Mouse (Mus musculus) left cerebral cortex, postnatal 25 days (tissue): ENCODE measurements around the gene Cldn14. TPM values are rescaled to one million over a fixed set of nuclear protein-coding genes. Genes with fewer than 3 reads are reported as not detected.
A peak's percentile ranks its signal among the peaks of the same experiment; 100 is the strongest.

Experiments used
- DNase-seq, 2 experiments: peaks; one replicate each; pipeline ENCODE4 v3.0.0; 2022; ENCODE audit warnings: low spot score in 2 of 2, mixed read lengths in 1 of 2
- intact Hi-C: fragments of 180-260 bp; cut with DNase I; formaldehyde crosslinking; loops from one replicate; pipeline ENCODE4 v1.15.1; 2025
- total RNA-seq, 2 experiments: library from RNA; stranded (reverse); gene quantifications; 2 replicates each; pipeline ENCODE4 v1.2.3; 2021

The Cldn14 gene
- total RNA-seq, 2 experiments from 2014 or later, result 1.1 to 2.0 TPM

DNA sequence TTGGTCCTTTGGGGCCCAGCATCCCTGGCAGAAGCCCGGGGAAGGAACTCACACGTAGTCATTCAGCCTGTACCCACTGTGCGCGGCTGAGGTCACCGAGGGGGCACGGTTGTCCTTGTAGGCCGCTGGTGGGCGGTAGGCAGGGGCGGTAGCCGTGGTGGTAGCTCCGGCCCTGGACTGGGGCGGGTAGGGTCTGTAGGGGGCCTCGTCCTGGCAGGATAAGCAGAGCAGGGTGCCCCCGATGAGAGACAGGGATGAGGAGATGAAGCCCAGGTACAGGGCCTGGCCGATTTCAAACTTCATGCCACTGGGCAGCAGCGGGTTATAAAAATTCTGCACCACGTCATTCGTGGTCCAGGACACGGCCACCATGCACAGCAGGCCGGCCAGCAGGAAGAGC, 89.4 kb downstream of the Cldn14 start:
- intact Hi-C loops, result loop anchor here (5.0 to 10.0 kb wide), 2 partner anchors 338 to 416 kb away; no protein-coding TSS in a partner anchor
- no peak for DNase-seq

DNA sequence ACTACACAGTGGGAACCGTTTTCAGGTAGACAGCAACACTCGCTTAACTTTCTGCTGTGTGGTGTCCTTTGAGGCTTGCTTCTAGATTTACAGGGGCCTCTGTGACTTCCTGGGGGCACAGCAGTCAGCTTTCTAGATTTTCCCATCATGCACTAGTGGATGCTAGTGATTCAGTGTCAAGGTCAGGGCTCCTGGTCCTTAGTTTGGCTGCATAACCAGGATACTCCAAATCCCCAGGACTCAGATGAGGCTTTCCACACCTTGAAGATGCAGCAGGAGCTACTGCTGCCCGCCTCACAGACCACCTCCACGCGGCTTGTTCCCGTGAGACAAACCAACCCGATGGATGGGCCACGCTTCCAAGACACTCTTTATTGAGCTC, 90.0 kb downstream of the Cldn14 start:
- DNase-seq, result no peak
- intact Hi-C loops, result loop anchor here (5.0 to 10.0 kb wide), 2 partner anchors 339 to 416 kb away; no protein-coding TSS in a partner anchor

DNA sequence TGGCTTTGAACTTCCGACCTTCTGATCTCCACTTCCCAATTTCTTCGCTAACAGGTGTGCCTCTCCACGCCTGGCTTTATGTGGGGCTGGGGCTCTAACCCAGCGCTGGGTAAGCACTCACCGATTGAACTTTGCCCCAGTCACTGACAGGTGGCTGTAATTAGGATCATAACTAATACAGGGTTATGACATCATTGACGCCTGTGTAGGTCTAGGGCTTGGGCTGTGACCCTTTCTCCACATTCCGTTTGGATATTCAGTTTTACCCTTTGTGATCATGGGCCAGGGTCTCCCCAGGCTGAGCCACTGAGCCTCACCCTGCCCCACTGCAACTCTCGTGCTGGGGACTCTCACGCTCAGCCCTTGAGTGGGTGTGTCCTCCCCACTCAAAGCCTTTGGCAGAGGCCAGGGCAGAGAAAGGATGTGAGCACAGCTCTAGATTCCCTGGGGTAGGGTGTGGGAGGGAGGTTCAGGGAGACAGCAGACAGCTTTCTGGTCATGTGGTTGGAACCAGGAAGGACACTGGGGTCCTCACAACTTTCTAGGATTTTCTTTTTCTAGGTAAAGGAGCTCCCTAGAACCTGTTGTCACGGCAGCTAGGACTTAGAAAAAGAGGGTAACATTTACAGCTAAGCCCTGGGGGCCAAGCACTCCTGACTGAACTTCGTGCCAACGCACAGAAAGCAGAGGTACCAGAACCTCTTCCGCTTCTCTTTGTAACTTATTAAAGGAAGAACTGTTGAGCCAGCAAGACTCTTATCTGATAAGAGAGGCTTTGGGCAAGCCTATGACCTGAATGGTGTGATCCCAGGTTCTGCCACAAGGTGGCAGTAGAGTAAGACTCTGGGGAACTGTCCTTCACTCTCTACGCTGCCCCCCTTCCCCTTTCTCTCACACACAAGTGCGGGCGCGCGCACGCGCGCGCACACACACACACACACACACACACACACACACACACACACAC, 90.6 kb downstream of the Cldn14 start:
- intact Hi-C loops, result loop anchor here (5.0 to 10.0 kb wide), 2 partner anchors 339 to 417 kb away; no protein-coding TSS in a partner anchor
- DNase-seq, result peak; percentile 81 to 87

DNA sequence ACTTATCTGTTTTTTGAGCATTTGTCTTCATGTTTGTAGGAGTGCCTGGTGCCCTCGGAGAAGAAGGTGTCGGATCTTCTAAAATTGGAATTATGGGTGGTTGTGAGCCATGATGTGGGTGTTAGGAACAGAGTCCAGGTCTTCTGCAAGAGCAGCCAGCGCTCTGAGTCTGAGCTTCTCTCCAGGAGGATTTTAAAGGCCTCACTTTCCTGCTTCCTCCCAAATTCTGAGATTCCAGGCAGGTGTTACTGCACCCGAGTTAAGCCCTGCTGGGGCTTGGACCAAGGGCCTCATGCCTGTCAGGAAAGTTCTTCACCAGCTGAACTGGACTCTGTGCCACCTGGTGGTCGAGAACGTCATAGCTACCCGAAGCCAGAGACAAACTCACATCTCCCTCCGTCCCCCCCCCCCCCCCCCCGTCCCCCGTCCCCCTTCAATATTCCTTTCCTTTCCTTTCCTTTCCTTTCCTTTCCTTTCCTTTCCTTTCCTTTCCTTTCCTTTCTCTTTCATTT, 93.2 kb downstream of the Cldn14 start:
- intact Hi-C loops, result loop anchor here (5.0 to 10.0 kb wide), 2 partner anchors 342 to 419 kb away; no protein-coding TSS in a partner anchor
- peak; percentile 29 to 33 for DNase-seq

DNA sequence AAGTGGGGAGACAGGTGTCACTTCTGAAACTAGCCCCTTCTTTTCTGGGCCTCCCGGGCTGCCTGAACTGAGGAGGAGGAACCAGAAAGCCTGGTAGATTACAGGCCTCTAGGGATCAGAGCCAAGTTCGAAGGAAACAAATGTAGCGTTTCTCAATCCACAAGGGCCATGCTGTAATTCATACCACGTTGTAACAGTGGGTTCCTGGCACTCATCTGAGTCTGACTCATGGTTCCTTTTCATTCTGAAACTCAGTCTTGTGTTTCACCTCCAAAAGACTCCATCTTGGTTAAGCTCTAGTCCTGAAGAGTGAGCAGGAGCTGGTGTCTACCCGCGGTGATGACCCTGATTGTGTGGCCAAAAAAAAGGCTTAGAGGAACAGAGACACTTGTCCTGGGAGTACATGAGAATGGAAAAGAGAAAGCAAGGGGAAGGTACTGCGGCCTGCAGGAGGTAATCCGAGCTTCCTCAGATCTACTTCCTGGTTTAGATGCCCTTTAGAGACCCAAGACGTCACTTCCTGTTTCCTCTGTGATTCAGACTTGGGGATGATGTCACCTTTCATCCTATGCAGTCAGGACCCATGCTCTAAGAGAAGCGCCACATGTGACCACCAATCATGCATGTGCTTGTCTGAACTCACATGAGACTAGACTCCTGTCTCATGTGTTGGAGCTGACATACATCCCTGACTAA, 94.6 kb downstream of the Cldn14 start:
- peak in 1 of 2 experiments; percentile 37 for DNase-seq
- intact Hi-C loops, result loop anchor here (10.0 kb wide), 1 partner anchor 421 kb away; no protein-coding TSS in a partner anchor

GRCm38 (mm10) chr16:93912808-93913207, 95.8 kb downstream of the Cldn14 start:
- no peak for DNase-seq
- intact Hi-C loops, result loop anchor here (10.0 kb wide), 1 partner anchor 422 kb away; no protein-coding TSS in a partner anchor

GRCm38 (mm10) chr16:93912158-93912557, 96.5 kb downstream of the Cldn14 start:
- intact Hi-C loops, result loop anchor here (10.0 kb wide), 1 partner anchor 423 kb away; no protein-coding TSS in a partner anchor
- DNase-seq, result peak in 1 of 2 experiments; percentile 58

DNA sequence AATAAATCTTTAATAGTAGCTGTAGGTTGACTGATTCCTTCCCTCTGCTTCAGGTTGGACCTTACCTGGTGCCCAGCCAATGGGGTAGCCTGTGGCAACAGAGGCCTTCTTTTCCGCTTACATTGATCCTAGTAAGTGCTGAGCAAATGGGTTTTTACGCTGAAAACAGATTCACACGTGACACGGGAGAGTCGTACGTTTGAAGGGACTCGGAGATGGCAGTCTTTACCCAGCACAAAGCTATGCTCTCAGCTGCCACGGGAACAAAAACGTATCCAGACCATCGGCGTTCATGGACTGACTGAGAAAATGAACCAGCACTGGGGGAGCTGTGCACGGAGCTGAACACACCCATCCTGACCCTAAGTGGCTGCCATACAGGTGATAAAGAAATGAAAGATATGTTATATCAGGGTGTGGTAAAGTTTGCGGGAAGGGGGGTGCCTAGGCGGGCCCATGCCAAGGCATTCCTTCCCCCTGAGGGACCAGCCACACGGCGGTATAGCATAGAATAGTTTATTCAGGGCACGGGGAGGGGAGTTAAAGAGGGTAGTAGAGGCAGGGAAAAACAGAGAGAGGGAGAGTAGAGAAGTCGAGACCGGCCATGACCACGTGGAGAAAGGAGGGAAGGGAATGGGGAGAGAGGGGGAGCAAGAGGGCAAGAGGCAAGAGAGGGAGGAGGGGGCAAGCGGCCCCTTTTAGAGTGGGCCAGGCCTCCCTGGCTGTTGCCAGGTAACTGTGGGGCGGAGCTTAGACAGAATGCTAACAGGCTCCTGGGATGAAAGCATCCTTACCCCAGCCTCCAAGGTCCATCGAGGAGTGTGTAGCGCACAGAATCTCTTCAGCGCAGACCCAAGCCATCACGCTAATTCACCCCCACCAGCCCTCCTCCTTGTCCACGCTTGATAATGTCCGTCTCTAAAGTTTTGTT, 97.6 kb downstream of the Cldn14 start:
- intact Hi-C loops, result loop anchor here (10.0 kb wide), 1 partner anchor 424 kb away; no protein-coding TSS in a partner anchor
- no peak for DNase-seq

DNA sequence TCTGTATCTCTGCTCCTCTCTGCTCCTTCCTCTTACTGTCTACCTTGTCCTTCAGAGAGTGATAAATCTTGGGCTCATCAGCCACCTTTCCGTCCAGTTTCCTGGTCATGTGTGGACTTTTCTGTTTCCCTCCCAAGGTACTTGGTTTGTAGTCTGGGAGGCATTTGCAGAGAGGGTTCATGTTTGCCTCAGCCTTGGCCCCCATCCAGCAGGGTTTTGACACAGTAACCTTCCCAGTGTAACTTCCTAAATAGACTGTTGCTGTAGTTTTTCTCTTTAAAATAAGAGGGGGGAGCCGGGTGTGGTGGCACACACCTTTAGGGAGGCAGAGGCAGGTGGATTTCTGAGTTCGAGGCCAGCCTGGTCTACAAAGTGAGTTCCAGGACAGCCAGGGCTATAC, 98.7 kb downstream of the Cldn14 start:
- DNase-seq, result no peak
- intact Hi-C loops, result loop anchor here (10.0 kb wide), 1 partner anchor 425 kb away; no protein-coding TSS in a partner anchor

GRCm38 (mm10) chr16:93908196-93908595, 100.4 kb downstream of the Cldn14 start:
- no peak for DNase-seq
- intact Hi-C loops, result no loop called here

DNA sequence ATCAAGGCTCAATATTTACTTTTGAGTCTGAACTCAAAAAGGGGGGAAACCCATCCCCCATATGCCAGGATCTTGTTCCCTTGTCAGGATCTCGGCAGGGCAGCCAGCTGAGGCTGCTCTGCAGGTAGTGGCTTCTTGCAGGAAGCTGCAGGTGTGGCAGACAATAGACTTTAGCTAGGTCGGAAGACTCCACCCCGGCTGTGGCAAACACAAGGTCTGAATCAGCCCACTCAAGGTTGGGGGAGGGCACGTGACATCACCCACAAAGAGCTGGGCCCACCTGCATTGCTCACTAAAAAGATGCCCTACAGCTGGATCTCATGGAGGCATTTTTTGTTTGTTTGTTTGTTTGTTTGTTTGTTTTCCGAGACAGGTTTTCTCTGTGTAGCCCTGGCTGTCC, 100.9 kb downstream of the Cldn14 start:
- no peak for DNase-seq
- intact Hi-C loops, result no loop called here

- DNase-seq, result peak; percentile 60 to 63
- intact Hi-C loops, result no loop called here
Measured at GRCm38 (mm10) chr16:93906156-93907014, 102.3 kb downstream of the Cldn14 start.

DNA sequence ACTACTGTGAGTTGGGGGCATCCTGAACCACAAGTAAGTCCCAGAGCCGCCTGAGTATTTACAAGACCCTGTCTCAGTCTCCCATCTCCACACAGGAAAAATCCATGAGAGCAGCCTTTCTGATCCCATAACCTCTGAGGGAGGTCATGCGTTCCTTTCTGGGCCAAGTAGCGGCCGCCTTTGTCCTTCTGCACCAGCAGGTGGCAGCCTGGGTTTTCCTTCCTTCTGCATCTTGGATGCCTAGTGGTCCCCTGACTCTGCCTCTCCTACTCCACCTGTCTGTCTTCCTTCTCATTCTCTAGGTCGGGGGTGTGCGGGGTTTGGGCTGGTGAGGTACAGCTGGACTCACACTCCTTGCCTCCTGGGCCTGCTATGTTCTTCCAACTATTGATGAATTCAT, 105.6 kb downstream of the Cldn14 start:
- no peak for DNase-seq
- intact Hi-C loops, result no loop called here

DNA sequence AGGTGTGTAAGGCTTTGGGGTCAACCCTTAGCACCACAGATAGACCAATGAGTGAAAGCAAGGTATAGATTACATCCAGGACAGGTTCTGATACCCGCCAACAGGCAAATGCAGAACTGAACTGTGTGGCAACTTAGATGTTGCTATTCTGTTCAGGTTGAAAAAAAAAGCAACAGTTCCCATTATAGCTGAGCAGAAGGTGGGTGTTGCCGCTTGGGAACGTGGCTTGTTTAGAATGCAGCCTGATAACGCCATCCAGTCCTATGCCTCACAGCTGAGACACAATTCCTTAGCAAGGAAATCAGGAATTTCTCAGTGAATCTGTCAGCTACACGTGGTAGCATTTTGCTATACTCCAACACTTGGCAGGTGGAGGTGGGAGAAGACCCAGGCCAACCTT, 115.4 kb downstream of the Cldn14 start:
- intact Hi-C loops, result no loop called here
- DNase-seq, result peak in 1 of 2 experiments; percentile 52

- no peak for DNase-seq
- intact Hi-C loops, result no loop called here
Measured at GRCm38 (mm10) chr16:93890948-93891604, 117.6 kb downstream of the Cldn14 start.

DNA sequence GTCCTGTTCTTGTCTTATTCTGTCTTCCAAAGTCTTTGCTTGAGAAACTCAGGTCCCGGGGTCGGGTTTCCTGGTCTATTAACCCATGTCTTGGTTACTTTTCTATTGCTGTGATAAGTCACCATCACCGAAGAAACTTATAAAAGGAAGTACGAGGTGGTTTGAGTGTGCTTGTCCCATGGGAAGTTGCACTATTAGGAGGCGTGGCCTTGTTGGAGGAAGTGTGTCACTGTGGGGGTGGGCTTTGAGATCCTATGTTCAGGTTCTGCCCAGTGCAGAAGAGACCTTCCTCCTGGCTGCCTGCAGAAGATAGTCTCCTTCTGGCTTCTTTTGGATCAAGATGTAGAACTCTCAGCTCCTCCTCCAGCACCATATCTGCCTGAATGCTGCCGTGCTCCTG, 120.2 kb downstream of the Cldn14 start:
- intact Hi-C loops, result no loop called here

DNA sequence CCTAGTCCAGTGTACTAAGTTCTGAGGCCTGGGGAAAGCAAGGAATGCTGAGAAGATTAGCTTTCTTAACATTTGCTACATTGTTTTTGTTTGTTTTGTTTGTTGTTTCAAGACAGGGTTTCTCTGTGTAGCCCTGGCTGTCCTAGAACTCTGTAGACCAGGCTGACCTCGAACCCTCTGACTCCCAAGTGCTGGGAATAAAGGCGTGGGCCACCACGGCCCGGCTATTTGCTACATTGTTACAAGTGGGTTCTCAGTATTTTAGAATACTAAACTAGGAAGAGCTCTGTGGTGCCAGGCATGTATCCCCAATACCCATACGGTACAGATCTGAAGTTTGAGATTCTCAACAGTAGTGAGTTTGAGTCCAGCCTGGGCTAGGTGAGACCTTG, 123.9 kb downstream of the Cldn14 start:
- intact Hi-C loops, result no loop called here
- DNase-seq, result no peak

More for the DNA sequence above, 120.2 kb downstream of the Cldn14 start:
- DNase-seq, result no peak
